Mouse (Mus musculus): ENCODE results near the gene Plekhj1. TPM values are rescaled to one million over a fixed set of nuclear protein-coding genes. Genes with fewer than 3 reads are reported as not detected.

Gene Plekhj1
- total RNA-seq, 2 experiments from 2014 or later: 33.0 to 99.1 TPM

- peak; percentile 12; the same call in 1 of the 2 replicates for ATAC-seq (replicated peaks; ENCODE audit: poor library complexity, severe bottlenecking)
Measured at GRCm38 (mm10) chr10:80806341-80807056, 8.1 kb upstream of the Plekhj1 start.

- peak; percentile 58 for ATAC-seq (replicated peaks; ENCODE audit: poor library complexity, severe bottlenecking)
Measured at GRCm38 (mm10) chr10:80805925-80806324, 7.5 kb upstream of the Plekhj1 start.

GRCm38 (mm10) chr10:80805322-80805721, 6.9 kb upstream of the Plekhj1 start:
- ATAC-seq (replicated peaks; ENCODE audit: poor library complexity, severe bottlenecking): no peak

- no peak for ATAC-seq (replicated peaks; ENCODE audit: poor library complexity, severe bottlenecking)
Measured at GRCm38 (mm10) chr10:80804916-80805315, 6.5 kb upstream of the Plekhj1 start, which contains the start of gene Amh. Gene Amh (plus strand): TSS chr10:80805243.

DNA sequence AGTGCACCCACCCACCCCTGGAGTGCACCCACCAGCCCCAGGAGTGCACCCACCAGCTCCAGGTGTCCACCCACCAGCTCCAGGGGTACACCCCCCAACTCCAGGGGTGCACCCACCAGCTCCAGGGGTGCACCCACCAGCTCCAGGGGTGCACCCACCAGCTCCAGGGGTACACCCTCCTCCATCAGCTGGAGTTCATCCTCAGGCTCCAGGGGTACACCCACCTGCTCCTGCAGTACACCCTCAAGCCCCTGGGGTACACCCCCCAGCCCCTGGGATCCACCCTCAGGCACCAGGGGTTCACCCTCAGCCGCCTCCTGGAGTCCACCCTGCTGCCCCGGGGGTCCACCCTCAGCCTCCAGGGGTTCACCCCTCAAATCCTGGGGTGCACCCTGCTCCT, 5.9 kb upstream of the Plekhj1 start:
- ATAC-seq (replicated peaks; ENCODE audit: poor library complexity, severe bottlenecking): no peak

GRCm38 (mm10) chr10:80802996-80803395, 4.6 kb upstream of the Plekhj1 start:
- no peak for ATAC-seq (replicated peaks; ENCODE audit: poor library complexity, severe bottlenecking)

DNA sequence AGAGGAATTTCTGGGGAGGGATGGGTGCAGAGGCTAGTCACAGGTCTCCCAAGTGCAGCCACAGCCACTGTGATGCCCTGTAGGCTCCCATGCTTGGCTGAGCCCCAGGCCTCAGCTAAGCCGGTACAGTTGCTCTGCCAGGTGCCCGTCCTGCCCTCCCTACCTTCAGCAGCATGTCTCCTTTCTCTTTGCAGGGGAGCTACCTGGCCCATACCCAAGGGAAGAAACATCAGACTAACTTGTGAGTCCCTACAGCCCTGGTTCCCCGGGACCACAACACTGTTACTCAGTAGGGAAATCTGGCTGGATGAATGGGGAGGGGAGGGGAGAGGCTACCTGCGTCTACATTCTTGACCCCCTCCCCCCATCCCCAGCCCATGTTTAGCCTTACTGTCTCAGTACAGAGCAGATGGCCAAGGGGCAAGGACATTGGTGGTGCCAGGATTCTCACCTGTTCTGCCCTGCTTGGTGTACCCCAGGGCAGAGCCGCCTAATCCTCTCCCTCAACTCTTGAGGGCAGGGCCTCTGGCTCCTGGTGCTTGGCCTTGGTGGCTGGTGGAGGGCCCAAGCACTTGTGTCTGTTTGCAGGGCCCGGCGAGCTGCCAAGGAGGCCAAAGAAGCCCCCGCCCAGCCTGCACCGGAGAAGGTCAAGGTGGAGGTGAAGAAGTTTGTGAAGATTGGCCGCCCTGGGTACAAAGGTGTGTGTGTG, 3.9 kb upstream of the Plekhj1 start:
- ATAC-seq (replicated peaks; ENCODE audit: poor library complexity, severe bottlenecking): no peak

- ATAC-seq (replicated peaks; ENCODE audit: poor library complexity, severe bottlenecking): no peak
Measured at GRCm38 (mm10) chr10:80799070-80799566, 692 bp upstream of the Plekhj1 start.

DNA sequence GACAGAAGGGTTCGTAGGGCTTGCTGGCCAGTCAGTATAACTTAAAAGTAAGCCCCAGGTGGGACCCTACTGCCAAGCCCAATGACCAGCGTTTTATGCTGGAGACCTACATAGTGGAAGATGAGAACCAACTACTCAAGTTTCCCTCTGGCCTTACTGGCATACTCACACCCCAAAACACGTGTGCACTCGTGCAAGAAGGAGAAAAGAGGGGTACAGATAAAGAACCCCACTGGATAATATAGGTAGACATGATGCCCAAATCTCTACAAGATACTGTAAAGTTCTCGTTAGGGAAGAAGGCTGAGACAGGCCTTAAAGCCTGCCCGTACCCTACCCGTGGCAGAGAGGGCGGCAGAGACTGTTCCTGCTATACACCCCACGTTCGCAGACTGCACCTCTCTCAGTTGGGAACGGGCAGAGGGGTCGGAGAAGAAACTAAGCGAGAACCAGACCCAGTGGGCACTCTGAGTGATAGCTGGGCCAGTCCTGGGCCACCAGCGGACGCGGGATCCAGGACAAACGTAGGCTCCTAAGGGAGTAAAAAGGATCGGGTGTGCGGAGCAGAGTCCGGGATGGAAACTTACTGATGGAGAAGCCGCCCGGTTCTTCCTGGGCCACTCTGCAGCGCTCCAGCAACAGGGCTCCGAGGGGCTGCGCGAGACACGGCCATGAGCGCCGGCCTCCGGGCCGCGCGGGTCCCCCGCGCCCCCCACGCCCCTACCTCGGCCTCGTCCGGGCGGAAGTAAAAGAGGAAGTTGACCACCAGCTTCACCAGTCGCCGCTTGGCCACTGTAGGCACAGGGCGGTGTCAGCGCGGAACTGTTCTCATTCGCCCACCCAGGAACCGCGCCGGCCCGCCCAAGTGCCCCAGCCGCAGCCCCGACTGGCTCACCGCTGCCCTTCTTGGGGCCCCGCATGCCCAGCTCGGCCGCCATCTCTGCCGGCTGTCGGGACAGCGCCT, 958 bp downstream of the Plekhj1 start:
- ATAC-seq (replicated peaks; ENCODE audit: poor library complexity, severe bottlenecking): peak; percentile 55

DNA sequence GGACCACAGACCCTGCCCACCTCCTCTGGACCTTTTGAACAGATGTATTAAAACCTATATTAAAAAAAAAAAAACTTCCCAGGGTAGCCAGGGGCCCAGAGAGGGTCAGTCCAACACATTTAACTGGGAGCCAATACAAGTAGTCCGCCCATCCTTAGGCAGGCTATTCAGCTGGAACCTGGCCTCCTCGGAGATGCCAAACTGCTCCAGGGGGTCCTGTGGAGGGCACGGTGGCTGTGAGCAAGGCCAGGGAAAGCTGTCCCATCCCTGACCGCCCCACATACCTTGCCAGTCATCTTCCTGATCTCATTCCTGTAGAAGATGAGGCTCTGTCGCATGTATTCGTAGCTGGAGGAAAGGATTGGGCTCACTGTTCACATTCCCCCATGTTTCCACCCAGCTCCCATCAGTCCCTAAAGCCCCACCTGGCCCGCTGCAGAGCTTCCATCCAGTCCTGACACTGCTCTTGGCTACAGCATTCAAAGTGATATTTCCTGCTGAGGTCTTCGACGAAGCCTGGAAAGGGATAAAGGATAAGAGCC, 2.0 kb downstream of the Plekhj1 start:
- ATAC-seq (replicated peaks; ENCODE audit: poor library complexity, severe bottlenecking): no peak

- no peak for ATAC-seq (replicated peaks; ENCODE audit: poor library complexity, severe bottlenecking)
Measured at GRCm38 (mm10) chr10:80794750-80795149, 3.7 kb downstream of the Plekhj1 start.

DNA sequence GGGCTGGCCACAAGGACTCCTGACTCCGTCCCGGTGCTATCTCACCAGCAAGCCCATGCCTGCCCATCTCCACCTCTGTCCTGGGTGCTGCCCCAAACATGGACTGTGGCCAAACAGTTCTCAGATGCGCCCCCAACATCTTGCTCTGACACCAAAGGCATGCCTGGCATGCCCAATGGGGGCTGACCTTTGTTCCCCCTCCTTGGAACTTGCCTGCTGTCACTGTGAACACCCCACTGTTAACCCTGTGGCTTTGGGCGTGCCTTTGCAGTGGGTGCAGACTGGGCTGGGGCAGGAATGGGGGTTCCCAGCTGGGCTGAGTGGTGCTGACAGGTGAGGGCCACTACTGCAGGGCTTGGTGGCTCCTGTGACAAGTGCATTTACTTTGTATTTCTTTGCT, 4.6 kb downstream of the Plekhj1 start:
- no peak for ATAC-seq (replicated peaks; ENCODE audit: poor library complexity, severe bottlenecking)

DNA sequence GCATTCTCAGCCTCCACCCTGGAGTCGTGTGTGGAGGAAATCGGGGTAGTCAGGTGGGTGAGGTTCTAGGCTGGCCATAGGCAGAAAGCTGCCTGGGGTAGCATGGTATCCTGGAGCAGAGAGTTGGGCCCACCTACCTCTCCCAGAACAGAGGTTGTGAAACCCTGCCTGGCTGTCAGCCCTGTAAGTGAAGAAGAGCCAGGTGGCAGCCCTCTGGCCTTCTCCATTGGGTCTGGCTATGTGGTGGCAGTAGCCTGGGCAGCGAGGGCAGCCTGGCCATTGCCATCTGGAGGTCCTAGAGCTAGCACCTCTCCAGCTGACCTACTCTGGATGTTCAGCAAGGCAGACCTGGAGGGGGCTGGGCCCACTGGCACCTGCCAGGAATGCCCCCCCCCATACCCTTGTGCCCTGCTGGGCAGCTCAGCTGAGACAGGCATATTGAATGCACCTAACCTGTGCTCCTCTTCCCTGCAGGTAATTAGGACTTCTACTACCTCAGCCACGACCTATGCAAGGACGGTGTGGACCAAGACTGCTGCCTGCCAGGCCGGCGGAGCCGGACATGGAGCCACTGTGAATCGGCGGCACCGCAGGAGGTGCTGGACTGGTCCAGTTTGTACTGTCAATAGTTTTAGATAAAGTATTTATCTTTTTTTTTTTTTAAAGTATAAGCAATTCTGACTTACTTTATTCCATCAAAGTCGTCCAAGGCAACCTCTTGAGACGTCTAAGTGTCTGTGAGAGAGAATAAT, 5.2 kb downstream of the Plekhj1 start:
- no peak for ATAC-seq (replicated peaks; ENCODE audit: poor library complexity, severe bottlenecking)

DNA sequence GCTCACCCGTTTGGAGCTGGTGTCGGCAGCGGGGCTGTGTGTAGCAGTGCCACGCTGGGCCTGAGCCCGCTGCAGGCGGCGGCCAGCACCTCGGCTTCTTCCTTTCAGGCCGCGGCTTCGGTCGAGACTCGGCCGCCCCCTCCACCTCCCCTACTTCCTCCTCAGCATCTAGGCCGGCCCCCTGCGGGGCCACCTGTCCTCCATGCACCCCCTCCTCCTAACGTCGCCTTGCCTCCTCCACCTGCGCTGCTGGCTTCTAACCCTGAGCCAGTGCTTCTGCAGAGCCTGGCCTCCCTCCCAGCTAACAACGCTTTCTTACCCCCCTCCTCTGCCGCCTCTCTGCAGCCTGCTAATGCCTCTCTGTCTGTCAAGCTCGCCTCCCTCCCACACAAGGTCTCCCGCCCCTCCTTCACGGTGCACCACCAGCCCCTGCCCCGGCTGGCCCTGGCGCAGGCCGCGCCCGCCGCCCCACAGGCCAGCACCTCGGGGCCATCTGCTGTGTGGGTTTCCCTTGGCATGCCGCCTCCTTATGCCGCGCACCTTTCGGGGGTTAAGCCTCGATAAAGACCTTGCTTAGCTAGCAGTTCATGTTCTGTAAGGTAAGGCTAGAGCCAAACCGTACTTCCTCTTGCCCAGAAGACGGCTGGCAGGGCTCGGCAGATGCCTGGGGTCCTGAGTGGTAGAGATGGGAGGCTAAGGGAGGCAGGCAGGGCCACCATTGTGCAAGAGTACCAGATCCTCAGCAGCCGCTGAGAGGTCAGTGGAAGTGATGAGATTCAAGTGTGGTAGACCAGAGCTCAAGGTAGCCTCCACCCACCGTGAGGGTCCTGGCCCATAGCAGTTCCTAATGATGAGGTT, 6.0 kb downstream of the Plekhj1 start:
- peak; percentile 54 for ATAC-seq (replicated peaks; ENCODE audit: poor library complexity, severe bottlenecking)

- ATAC-seq (replicated peaks; ENCODE audit: poor library complexity, severe bottlenecking): no peak
Measured at GRCm38 (mm10) chr10:80791476-80792174, 6.8 kb downstream of the Plekhj1 start.

DNA sequence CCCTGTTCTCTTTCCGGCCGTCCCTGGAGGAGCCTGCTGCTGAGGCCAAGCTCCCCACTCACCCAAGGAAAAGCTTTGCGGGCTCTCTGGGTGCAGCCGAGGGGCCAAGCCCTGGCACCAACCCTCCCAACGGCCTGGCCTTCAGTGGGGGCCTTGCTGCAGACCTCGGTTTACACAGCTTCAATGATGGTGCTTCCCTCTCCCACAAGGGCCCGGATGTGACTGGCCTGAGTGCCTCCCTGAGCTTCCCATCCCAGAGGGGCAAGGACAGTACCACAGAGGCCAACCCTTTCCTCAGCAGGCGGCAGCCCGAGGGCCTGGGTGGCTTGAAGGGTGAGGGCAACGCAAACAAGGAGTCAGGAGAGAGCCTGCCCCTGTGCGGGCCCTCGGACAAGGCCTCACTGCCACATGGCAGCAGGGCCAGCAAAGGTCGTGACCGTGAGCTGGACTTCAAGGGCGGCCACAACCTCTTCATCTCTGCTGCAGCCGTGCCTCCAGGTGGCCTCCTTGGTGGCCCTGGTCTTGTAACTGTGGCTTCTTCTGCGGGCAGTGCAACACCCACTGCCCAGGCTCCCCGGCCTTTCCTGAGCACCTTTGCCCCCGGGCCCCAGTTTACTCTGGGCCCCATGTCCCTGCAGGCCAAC, 7.5 kb downstream of the Plekhj1 start:
- no peak for ATAC-seq (replicated peaks; ENCODE audit: poor library complexity, severe bottlenecking)

GRCm38 (mm10) chr10:80787517-80787916, 10.9 kb downstream of the Plekhj1 start:
- no peak for ATAC-seq (replicated peaks; ENCODE audit: poor library complexity, severe bottlenecking)

Data from granulocyte monocyte progenitor cell, adult 5-6 weeks (primary cell).